Mouse (Mus musculus) mouse trophoblast stem cell (cell line): ENCODE data around the gene Notum.

Source experiments
- in situ Hi-C, 2 experiments: fragments of 300-500 bp; cut with MseI, MboI; formaldehyde crosslinking; loops; 2 replicates in 1 of 2; 3 replicates in 1 of 2; pipeline ENCODE4 v1.15.1; 2025

Gene Notum

GRCm38 (mm10) chr11:120661076-120661460 is at the start of gene Notum:
Gene Notum, minus strand, starts transcription at chr11:120661175.
- in situ Hi-C loops, result no loop called here

DNA sequence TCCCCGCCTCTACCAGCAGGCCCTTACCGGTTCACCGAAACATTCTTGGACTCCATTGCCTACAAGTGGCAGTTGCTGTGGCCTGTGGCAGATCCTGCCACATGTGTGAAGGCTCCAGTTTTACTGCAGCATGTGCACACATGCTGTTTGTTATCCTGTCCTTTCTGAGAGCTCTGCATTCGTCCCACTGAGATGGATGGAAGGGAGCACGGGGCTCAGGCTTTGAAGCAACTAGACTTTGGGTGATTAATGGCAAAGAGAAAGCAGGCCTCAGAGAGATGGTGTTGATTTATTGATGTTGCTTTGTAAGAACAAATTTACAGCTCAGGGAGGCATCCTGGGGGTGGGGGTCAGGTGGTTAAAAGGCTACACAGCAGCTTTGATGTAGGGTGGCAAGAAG is 49.7 kb upstream of the Notum start:
- in situ Hi-C loops, result loop anchor here (5.0 to 10.0 kb wide), 2 partner anchors 53 to 56 kb away; no protein-coding TSS in a partner anchor

DNA sequence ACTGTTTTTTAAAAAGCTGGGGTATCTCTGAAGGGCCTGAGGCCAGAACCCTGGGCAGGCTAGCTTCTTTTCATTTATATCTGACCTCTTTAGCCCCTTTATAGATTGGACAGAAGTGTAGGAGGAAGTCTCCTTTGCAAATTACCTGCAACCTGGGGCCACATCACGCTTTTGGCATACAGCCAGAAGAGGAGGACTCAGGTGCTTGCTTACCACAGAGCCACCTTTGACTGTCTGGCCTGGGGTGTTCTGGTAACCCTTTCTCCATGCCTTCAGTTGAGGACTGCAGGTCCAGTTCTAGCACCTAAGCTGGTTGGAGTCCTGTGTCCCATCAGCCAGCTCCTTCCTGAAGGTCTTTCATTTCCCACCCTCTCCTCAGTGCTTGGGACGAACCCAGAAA is 48.6 kb upstream of the Notum start:
- in situ Hi-C loops, result no loop called here

- in situ Hi-C loops, result no loop called here
Observed at GRCm38 (mm10) chr11:120707969-120708368, 47.0 kb upstream of the Notum start.

DNA sequence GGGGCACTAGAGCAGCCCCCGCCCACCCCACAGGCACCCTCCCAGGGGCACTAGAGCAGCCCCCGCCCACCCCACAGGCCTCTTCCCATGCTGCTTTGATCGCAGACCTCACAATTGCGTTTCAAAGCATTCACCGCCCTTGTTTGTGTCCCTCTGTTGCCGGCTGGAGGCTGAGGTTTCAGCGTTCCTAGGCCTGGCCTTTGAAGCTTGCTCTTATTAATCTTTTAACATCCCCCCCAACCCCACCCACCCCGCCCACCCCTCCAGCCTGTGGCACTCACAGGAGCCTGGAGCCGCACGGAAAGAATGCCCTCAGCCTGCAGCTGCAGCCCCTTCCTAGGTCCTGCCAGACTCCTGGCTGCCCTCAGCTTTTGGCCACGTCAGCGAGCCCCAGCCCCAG is 46.2 kb upstream of the Notum start:
- in situ Hi-C loops, result no loop called here

- in situ Hi-C loops, result no loop called here
Observed at GRCm38 (mm10) chr11:120706120-120706519, 45.1 kb upstream of the Notum start.

DNA sequence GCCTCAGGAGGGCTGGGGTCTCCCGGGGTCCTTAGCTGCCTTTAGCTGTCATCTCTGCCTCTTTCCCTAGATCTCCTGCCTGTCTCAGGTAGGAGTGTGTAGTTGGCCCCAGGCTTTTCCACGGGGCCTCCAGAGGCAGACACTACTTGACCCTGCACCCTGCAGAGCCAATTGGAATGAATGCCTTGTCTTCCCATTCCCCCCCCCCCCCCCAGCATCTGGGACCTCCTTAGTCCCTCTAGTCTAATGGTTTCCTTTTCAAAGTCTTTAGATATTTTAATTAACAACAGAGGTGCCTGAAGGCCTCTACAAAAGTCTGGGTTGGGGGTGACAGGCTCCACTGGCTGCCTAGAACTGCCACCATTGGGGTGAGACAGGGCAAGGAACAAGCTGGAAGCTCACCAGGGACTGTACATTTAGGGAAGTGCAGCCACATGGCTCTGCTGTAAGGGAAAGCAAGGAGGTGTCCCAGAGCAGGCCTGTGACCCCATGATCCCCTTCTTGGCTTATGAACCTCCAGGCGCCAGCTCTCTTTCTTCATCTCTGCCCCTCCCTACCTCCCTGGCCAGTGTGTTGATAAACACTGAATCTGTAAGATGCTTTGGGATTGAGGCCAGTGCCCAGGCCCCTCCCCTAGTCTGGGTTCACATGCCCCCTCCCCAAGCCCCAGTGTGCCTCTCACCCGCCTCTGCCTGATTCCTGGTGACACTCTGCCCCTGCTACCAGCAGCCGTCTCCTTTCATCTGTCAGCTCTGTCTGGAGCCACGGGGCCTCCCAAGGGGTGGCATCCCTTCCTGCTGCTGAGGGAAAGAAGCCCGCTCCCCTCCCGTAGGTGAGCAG is 43.7 kb upstream of the Notum start:
- in situ Hi-C loops, result no loop called here

DNA sequence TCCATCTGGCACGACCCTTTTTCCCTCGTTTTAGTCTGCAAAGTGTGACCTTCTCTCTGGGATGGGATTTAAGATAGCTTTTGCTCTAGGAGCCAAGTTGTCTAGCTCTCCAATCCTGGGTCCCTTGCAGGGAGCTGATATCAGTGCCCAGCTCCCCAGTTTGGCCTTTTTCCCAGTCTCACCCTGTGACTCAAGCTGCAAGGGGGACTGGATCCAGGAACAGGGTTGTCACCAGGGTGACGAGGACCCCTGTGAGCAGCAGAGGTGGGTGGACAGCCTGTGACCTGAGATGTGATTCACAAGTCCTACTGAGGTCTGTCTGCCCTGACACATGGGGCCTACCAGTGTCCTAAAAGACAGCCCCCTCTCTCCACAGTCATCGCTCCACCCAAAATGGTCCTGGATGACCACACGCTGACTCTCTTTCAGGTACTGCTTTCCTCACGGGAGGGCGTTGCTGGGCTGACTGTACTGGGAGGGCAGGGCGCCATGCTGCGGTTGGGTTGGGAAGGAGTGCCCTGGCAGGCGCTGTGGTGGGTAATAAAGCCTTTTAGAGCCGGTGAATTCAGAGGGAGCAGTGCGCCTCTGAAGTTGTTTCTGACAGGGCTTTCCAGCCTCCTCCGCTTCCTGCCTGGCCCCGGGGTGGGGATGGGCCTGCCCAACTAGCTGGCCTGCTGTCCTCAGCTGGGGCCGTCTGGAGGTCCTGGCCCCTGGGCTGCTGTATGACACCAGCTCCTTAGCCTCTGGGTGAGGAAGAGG is 42.9 kb upstream of the Notum start:
- in situ Hi-C loops, result no loop called here

GRCm38 (mm10) chr11:120697741-120698140 is 36.8 kb upstream of the Notum start:
- in situ Hi-C loops, result no loop called here

- in situ Hi-C loops, result no loop called here
Observed at GRCm38 (mm10) chr11:120696568-120696967, 35.6 kb upstream of the Notum start.

- in situ Hi-C loops, result no loop called here
Observed at GRCm38 (mm10) chr11:120695641-120696040, 34.7 kb upstream of the Notum start.

DNA sequence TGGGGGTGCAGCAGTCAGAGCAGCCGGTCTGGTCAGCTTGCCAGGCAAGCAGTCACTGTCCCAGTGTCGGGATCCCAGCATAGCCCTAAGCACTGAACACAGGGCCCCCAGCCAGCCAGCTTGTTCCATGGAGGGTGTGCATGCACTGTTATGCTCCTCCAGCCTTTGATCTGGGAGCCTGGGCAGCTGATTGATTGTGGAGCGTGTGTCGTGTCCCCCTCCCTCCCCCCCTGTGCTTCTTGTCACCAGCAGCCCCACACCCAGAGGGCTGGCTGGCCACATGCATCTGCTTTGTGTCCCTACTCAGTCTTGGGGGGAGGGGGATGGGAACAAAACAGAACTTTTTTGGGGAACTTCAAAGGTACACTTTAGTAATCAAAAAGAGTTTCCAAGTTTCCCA is 34.2 kb upstream of the Notum start:
- in situ Hi-C loops, result no loop called here

GRCm38 (mm10) chr11:120693461-120693860 is 32.5 kb upstream of the Notum start:
- in situ Hi-C loops, result no loop called here

DNA sequence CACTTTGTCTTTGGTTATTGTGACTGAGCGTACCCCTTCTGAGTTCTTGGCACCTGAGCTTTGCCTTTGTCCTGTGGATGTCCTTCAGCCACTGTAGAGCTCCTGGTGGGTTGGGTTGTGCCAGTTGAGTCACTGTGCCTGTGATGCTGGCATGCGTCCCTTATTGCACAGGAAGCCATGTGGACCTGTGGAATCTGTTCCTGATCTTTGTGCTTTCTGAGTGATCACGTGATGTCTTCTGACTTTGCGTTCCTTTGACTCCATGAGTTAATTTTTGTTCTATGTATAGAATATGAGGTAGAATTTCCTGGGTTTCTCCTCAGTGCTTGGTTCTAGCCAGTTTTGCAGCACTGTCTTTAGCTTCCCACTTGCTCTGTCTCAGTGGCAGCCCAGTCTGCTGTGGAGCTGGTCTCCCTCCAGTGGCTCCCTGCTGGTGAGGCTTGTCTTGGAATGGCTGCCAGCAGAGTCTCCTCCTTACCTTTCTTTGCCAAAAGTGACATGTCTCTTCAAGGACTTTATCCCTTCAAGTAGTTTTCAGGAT is 31.6 kb upstream of the Notum start:
- in situ Hi-C loops, result no loop called here

DNA sequence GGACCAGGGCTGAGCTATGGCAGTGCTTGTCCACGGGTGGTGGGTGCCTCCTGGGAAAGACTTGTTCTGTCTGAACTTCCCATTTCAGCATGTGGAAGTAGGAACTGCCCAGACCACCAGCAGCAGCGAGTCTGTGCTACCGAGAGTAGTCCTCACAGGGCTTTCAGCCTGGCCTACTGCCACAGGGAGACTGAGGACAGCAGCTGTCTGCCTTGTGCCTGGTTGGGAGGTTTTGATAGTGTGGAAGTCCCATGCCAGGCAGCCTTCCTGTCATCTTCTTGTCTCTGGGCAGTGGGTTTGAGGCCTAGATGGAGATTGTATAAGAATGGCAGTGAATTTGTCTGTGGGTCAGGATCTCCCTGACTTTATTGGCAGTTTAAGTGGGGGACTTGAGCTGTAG is 28.4 kb upstream of the Notum start:
- in situ Hi-C loops, result no loop called here

GRCm38 (mm10) chr11:120686650-120687272 is 25.8 kb upstream of the Notum start:
- in situ Hi-C loops, result no loop called here

GRCm38 (mm10) chr11:120684660-120685059 is 23.7 kb upstream of the Notum start:
- in situ Hi-C loops, result no loop called here

- in situ Hi-C loops, result no loop called here
Observed at GRCm38 (mm10) chr11:120684086-120684485, 23.1 kb upstream of the Notum start.

DNA sequence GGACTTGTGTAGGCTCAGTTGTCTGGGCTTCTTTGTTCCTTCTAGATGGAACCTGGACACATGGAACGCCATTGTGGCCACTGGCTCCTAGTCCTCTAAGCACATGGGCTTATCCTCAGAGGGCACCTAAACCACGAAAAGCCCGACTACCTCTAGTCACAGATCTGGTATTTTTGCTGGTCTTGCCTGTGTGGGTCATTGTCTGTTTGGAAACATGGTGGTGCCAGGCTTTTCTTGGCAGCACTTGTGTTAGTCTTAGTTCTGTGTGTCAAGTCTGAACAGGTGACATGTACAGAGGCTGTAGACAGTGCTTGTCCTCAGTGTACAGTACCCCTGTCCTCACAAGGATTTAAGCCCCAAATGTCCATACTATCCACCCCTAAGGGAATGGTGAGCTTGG is 22.6 kb upstream of the Notum start:
- in situ Hi-C loops, result no loop called here

DNA sequence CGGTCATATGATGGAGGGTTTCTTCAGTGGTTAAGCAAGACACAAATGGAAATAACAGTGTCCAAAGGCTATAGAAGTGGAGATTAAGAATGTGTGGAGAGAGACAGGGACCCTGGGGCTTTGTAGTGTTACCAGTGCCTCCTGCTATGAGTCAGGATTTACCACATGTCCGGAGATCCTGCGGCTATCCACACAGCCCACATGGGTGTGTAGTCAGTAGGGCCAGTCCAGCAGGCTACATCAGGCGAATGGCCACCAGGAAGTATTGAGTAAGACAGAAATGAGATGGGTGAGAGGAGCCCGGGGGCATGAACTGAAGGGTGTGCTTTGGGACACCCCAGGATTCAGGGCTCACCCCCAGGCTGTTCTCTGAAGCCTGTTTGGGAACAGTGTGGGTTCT is 21.7 kb upstream of the Notum start:
- in situ Hi-C loops, result no loop called here

DNA sequence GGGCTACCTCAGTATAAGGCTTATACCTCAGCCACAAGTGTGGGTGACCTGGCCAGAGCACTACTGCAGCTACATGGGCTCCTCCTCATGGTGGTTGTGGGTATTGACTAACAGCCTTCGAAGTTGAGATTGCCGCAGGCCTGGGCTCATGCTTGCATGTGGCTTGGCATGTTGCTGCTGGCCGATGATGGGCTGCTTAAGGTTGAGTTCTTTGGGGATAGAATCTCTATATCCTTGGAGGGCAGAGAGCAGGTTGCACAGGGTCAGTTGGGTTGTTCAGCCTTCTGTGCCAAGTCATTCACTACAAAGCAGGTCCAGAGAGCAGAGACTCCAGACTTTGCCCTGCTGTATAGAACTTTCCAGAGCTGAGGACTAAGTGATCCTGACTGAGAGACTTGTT is 18.9 kb upstream of the Notum start:
- in situ Hi-C loops, result no loop called here

DNA sequence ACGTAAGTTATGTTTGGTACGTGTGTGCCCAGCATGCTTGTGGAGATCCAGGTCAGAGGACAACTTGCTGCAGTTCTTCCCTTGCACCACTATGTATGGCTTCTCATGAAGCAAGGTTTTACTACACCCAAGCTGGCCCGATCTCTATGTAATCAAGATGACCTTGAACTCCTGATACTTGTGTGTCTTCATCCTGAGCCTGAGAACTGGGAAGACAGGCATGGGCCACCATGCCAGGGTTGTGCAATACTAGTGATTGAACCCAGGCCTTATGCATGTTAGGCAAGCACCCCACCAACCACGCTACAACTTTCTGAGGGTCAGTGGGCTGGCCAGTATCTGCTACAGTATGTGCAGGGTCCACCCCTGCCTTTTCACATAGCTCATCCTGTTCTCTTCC is 16.0 kb upstream of the Notum start:
- in situ Hi-C loops, result no loop called here
